Mouse (Mus musculus) lung, embryonic 16.5 days (tissue): ENCODE results near the gene Procr. TPM values are rescaled to one million over a fixed set of nuclear protein-coding genes. Genes with fewer than 3 reads are reported as not detected.

ENCODE experiments used
- ATAC-seq: fragments of 200-750 bp; cut with Nextera tagmentation; 2 replicates; pipeline ENCODE4 v1.8.0; 2017; ENCODE audit warnings: low read depth, mild to moderate bottlenecking, moderate library complexity
- H3K27ac ChIP-seq: fragments of 300-500 bp; sonication (generic); 2 replicates; pipeline ENCODE4 v1.5.1; 2014; ENCODE audit warnings: mild to moderate bottlenecking, control low read depth, low read length
- H3K27me3 ChIP-seq: fragments of 300-500 bp; sonication (generic); 2 replicates; pipeline ENCODE4 v1.6.1; 2014; ENCODE audit warnings: low read depth, low read length, mixed read lengths; ENCODE audit not compliant: control insufficient read depth, insufficient read depth
- H3K36me3 ChIP-seq: fragments of 300-500 bp; sonication (generic); 2 replicates; pipeline ENCODE4 v1.6.1; 2014; ENCODE audit warnings: low read length; ENCODE audit not compliant: control insufficient read depth, insufficient read depth
- H3K4me1 ChIP-seq: fragments of 300-500 bp; sonication (generic); replicated peaks from 2 replicates; pipeline ENCODE4 v1.6.1; 2014; ENCODE audit warnings: low read length, mixed read lengths; ENCODE audit not compliant: control insufficient read depth, insufficient read depth
- H3K4me2 ChIP-seq: fragments of 300-500 bp; sonication (generic); 2 replicates; pipeline ENCODE4 v1.6.1; 2014; ENCODE audit warnings: low read depth, low read length, control low read depth
- H3K4me3 ChIP-seq: fragments of 300-500 bp; sonication (generic); 2 replicates; pipeline ENCODE4 v1.5.1; 2014; ENCODE audit warnings: mild to moderate bottlenecking, low read length, control low read depth
- H3K9ac ChIP-seq: fragments of 300-500 bp; sonication (generic); 2 replicates; pipeline ENCODE4 v1.6.1; 2014; ENCODE audit warnings: low read length, control low read depth
- H3K9me3 ChIP-seq: fragments of 300-500 bp; sonication (generic); 2 replicates; pipeline ENCODE4 v1.6.1; 2016; ENCODE audit warnings: low read length; ENCODE audit not compliant: control insufficient read depth
- WGBS: fragments of 180-500 bp; shearing (Covaris S2); extraction: QIAGEN DNeasy Blood & Tissue Kit; methylation state at CpG from one replicate; pipeline ENCODE4 v1.1.7; 2014; 5-methylcytosine and 5-hydroxymethylcytosine counted together
- polyA plus RNA-seq: library from polyadenylated mRNA; unstranded; fragments of >200 nt; fragmentation: Nextera tagmentation; extraction: Ambion mirVana; gene quantifications from 2 replicates; pipeline ENCODE4 v1.2.1, GENCODE M21; 2015

Procr gene
- polyA plus RNA-seq: 16.3 and 16.8 TPM in 2 replicates

- Histone ChIP-seq H3K27ac (no peak within 1 kb of the TSS), H3K36me3 (no peaks in the 10 kb centered on the region), H3K4me3 (peak within 1 kb of the TSS; percentile 45), H3K27me3 (no peaks in the 10 kb centered on the region), H3K9ac (peak within 1 kb of the TSS; percentile 61), H3K4me2 (peak within 1 kb of the TSS; percentile 60), H3K4me1 (no peaks in the 10 kb centered on the region; the same call in 1 of the 2 replicates), H3K9me3 (no peaks in the 10 kb centered on the region)
- 3% methylated on average over 22 of the region's 25 CpGs for WGBS
- ATAC-seq: peak; percentile 89
Observed at GRCm38 (mm10) chr2:155751014-155751786, at the start of gene Procr. Procr (plus strand) TSS chr2:155751117.

GRCm38 (mm10) chr2:155701399-155701919, 49.5 kb upstream of the Procr start:
- Histone ChIP-seq H3K4me1 (no peaks in the 10 kb centered on the region), H3K9me3 (no peaks in the 10 kb centered on the region), H3K4me3 (no peak overlapping the region), H3K27ac (no peak overlapping the region), H3K4me2 (no peak overlapping the region), H3K27me3 (no peaks in the 10 kb centered on the region), H3K9ac (no peak overlapping the region), H3K36me3 (peaks cover 14% of the 10 kb centered on the region; the same call in 1 of the 2 replicates)
- 57% methylated on average over 19 of the region's 19 CpGs for WGBS
- ATAC-seq: no peak

DNA sequence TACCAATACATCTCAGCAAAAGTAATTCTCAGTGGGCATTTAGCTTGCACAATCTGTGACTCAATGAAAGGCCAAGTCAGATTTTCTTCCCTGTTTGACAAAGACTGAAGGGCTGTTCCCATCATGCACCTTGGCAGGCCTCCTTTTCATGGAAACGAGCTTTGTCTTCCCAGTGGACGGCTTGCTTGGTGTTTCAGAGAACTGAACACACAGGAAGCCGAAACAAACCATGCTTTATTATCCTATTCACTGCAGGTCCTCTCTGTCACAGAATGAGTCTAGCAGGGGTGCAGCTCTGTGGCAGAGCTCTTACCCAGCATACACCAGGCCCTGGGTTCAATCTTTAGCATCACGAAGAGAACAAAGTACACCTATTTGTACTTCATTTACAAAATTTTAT, 47.3 kb upstream of the Procr start:
- Histone ChIP-seq H3K9ac (no peak overlapping the region), H3K27me3 (no peaks in the 10 kb centered on the region), H3K4me2 (no peak overlapping the region), H3K27ac (no peak overlapping the region), H3K36me3 (peaks cover 20% of the 10 kb centered on the region), H3K9me3 (no peaks in the 10 kb centered on the region), H3K4me3 (no peak overlapping the region), H3K4me1 (no peaks in the 10 kb centered on the region)
- WGBS: 61% methylated on average over 4 of the region's 4 CpGs
- ATAC-seq: no peak

DNA sequence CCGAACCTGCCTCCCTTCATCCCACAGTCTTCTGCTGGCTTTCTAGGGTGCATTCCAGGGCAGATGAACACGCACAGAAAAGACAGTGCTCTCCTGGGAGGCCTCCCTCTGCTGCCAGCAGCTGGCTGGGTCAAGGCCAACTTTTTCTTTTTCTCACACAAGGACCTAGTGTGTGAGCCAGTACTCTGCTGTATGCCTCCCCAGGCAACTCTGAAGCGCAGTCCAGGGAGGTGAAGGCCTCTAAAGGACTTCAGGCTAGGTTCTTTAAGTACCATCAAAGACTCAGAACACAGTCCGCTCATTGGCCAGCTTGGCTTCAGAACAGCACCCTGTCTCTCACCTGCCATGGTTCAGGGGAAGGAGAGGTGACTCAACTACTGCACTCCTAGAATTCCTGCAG, 43.7 kb upstream of the Procr start:
- H3K36me3 ChIP-seq: peaks cover 22% of the 10 kb centered on the region
- WGBS: 61% methylated on average over 4 of the region's 4 CpGs
- no peaks in the 10 kb centered on the region for H3K9me3 ChIP-seq
- no peak overlapping the region for H3K4me3 ChIP-seq
- no peaks in the 10 kb centered on the region for H3K27me3 ChIP-seq
- H3K4me1 ChIP-seq: no peaks in the 10 kb centered on the region
- no peak overlapping the region for H3K4me2 ChIP-seq
- peak; percentile 47; the same call in 1 of the 2 replicates for ATAC-seq
- no peak overlapping the region for H3K27ac ChIP-seq
- H3K9ac ChIP-seq: no peak overlapping the region

DNA sequence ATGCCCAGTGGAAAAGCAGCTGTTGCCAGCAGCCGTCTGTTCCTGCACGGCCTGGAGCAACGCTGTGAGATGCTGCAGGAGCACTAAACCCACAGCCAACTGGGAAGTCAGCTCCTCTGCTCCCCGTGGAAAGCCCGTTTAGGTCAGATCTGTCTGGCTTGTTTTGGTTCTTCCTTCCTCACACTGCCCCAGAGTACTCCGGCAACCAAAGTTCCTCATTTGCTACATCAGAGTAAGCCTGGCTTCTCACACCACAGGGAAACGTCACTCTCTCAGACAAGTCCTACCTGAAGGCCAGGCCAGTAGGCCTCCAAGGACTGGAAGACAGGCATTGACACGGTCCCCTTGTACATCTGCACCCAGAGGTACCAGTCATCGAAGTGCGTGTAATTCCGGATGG, 40.4 kb upstream of the Procr start:
- Histone ChIP-seq H3K9ac (no peak overlapping the region), H3K4me3 (no peak overlapping the region), H3K27me3 (no peaks in the 10 kb centered on the region), H3K9me3 (no peaks in the 10 kb centered on the region), H3K36me3 (peaks cover 18% of the 10 kb centered on the region), H3K4me1 (no peaks in the 10 kb centered on the region), H3K4me2 (no peak overlapping the region), H3K27ac (no peak overlapping the region)
- WGBS: 84% methylated on average over 11 of the region's 11 CpGs
- no peak for ATAC-seq

- 85% methylated on average over 12 of the region's 12 CpGs for WGBS
- Histone ChIP-seq H3K4me2 (no peak overlapping the region), H3K9ac (no peak overlapping the region), H3K27me3 (no peaks in the 10 kb centered on the region), H3K9me3 (no peaks in the 10 kb centered on the region), H3K4me3 (no peak overlapping the region), H3K27ac (no peak overlapping the region), H3K4me1 (no peaks in the 10 kb centered on the region), H3K36me3 (peaks cover 3% of the 10 kb centered on the region; the same call in 1 of the 2 replicates)
- ATAC-seq: no peak
Observed at GRCm38 (mm10) chr2:155717082-155717990, 33.6 kb upstream of the Procr start.

GRCm38 (mm10) chr2:155720585-155720984, 30.3 kb upstream of the Procr start:
- ATAC-seq: no peak

DNA sequence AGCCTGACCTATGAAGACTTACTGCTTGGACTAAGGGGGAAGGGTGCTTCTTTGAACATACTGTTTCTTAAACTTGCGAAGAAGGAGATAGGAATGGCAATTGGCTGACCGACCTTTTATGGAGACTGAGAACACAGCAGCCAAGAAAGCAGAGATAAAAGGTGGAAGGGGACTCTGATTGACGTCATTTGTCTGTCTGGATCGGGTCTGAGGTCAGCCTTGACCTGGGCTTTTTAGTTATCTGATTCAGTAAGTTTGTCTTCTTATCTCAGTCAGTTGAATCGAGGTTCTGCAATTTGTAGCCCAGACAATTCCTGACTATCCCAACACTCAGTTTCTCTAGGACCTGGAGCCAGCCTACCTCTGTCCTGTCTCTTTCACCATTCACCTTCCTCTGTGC, 26.9 kb upstream of the Procr start:
- no peaks in the 10 kb centered on the region; the same call in 1 of the 2 replicates for H3K36me3 ChIP-seq
- WGBS: 51% methylated on average over 5 of the region's 5 CpGs
- H3K4me2 ChIP-seq: no peak overlapping the region
- no peak overlapping the region for H3K9ac ChIP-seq
- H3K9me3 ChIP-seq: no peaks in the 10 kb centered on the region
- H3K27me3 ChIP-seq: no peaks in the 10 kb centered on the region
- no peak overlapping the region for H3K27ac ChIP-seq
- H3K4me1 ChIP-seq: peaks cover 6% of the 10 kb centered on the region
- no peak for ATAC-seq
- H3K4me3 ChIP-seq: no peak overlapping the region

More at GRCm38 (mm10) chr2:155720585-155720984, 30.3 kb upstream of the Procr start:
- no peaks in the 10 kb centered on the region for H3K9me3 ChIP-seq
- no peaks in the 10 kb centered on the region for H3K4me1 ChIP-seq
- no peaks in the 10 kb centered on the region for H3K27me3 ChIP-seq
- no peak overlapping the region for H3K9ac ChIP-seq
- 70% methylated on average over 5 of the region's 5 CpGs for WGBS
- no peak overlapping the region for H3K4me2 ChIP-seq
- no peaks in the 10 kb centered on the region; the same call in 1 of the 2 replicates for H3K36me3 ChIP-seq
- H3K4me3 ChIP-seq: no peak overlapping the region
- no peak overlapping the region for H3K27ac ChIP-seq

- Histone ChIP-seq H3K4me2 (no peak overlapping the region), H3K9me3 (no peaks in the 10 kb centered on the region), H3K4me3 (no peak overlapping the region), H3K27ac (no peak overlapping the region), H3K36me3 (no peaks in the 10 kb centered on the region; the same call in 1 of the 2 replicates), H3K4me1 (peaks cover 6% of the 10 kb centered on the region), H3K9ac (no peak overlapping the region), H3K27me3 (no peaks in the 10 kb centered on the region)
- no peak for ATAC-seq
- WGBS: 73% methylated on average over 6 of the region's 6 CpGs
Observed at GRCm38 (mm10) chr2:155724526-155724925, 26.4 kb upstream of the Procr start.
